Mouse (Mus musculus) cerebellum, postnatal 4 days (tissue): ENCODE results near the gene Cage1.
A peak's percentile ranks its signal among the peaks of the same experiment; 100 is the strongest.

ENCODE experiments used
- DNase-seq, 2 experiments: peaks; one replicate each; pipeline ENCODE4 v3.0.0; 2022; ENCODE audit warnings: low spot score in 2 of 2, mixed read lengths in 1 of 2

The Cage1 gene

GRCm38 (mm10) chr13:38037044-38037687 is at the start of gene Cage1:
TSS of gene Cage1 (minus strand) at chr13:38037069.
- DNase-seq = peak; percentile 92 to 96

DNA sequence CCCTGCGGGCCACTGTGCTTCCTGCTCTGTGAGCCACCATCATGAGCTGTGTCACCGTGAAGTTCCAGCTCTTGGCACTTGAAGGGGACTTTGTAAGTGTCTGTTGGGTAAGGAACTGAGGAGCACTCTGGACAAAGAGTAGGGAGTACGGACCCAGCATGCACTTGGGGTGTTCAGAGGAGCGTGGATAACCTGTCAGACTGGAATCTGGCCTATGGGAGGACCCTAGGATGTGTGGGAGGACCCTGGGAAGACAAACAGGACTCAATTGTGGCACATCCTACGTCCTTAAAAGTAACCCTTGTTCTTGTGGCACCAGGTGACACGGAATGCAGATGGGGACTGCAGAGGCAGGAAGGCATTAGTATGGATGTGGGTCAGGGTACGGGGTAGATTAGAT is 44.3 kb upstream of the Cage1 start:
- no peak for DNase-seq

DNA sequence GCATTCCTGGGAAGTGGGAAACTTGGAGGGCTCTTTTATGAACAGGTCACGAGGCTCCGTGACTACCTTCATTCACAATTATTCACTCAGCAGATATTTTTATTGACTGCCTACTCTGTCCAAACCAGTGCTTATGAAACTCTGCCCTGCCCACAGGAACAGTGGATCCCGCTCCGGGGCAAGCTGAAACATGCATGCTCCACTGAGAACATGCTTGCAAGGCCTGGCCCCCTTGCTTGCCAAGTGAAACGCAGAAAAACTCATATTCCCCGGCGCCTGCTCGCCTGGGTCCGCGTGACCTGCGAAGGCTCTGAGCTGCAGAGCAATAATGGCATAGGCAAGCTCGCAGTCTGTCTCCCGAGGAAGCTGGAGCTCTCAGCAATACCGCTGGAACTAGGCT is 43.9 kb upstream of the Cage1 start:
- DNase-seq = no peak

GRCm38 (mm10) chr13:38080014-38080413 is 43.1 kb upstream of the Cage1 start:
- DNase-seq = no peak

DNA sequence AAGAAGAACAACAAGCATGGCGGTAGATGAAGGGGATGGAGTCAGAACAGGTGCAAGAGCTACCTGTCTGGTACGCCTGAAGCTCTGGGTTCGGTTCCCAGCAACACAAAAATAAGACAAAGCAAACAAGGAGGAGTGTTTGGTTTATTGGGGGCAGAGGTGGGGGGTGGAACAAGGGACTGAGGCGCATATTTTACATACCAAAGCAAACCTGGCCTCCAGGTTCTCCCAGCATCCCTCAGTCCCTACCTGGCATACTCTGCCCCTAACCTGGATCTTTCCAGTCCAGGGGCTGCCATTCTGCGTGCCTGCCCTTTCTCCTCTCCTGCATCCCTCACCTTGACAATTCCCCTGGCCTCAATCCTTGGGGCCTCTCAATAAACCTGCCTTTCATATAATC is 42.5 kb upstream of the Cage1 start:
- no peak for DNase-seq

DNA sequence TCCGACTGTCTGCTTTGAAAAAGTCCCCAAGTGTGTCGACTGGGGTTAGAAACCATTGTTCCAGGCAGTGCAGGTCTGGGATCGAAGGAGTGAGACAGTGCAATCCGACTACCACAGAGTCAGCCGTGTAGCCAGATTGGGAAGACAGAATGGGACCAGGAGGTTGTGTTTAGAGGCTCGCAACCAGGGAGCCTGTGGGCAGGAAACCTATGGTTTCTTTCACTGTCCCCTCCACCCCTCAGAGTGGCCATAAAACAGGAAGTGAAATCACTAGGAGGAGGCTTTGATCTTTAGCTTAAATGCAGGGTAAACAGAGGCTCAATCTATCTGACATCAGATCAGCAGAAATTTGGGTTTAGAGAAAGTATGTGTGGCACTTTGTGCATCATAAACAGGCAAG is 42.0 kb upstream of the Cage1 start:
- DNase-seq = no peak

GRCm38 (mm10) chr13:38077113-38077512 is 40.2 kb upstream of the Cage1 start:
- no peak for DNase-seq

DNA sequence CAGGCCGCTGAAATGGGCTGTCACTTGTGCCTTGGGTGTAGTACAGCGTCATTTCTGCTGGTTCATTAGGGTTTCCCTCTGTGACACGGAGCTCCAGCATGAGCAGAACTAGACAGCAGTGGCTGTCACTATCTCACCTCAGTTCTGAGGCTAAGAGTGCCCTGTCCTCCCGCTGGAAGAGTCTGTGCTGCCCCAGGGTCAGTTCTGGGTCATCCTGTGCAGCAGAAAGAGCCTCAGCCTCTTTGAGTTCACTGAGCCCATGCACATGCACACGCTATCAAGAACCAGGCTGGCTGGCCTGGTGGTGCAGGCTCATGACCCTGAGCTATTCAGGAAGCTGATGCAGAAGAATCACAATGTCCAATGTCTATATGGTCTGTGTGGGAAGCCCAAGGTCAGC is 37.5 kb upstream of the Cage1 start:
- DNase-seq = no peak

- DNase-seq = no peak
These were observed 36.8 kb upstream of the Cage1 start for GRCm38 (mm10) chr13:38073374-38074307.

- DNase-seq = no peak
These were observed 34.1 kb upstream of the Cage1 start for GRCm38 (mm10) chr13:38070945-38071344.

- DNase-seq = peak in 1 of 2 experiments; percentile 30
These were observed 28.2 kb upstream of the Cage1 start for GRCm38 (mm10) chr13:38064854-38065663.

DNA sequence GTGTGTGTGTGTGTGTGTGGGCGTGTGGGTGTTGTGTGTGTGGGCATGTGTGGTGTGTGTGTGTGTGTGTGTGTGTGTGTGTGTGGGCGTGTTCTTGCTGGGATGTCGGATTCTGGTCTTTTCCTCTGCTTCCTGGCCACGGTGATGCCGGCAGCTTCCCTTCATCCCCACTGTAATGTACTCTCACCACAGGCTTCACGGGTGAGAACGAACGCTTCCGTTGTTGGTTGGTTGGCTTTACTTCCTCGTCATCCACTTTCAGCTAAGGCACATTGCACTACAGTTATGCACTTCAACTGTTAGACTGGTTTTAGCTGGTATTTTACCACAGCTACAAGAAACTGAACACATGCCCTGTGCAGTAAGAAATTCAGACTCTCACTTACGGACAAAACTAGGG is 25.8 kb upstream of the Cage1 start:
- DNase-seq = no peak

- no peak for DNase-seq
These were observed 13.0 kb upstream of the Cage1 start for GRCm38 (mm10) chr13:38049888-38050287.

DNA sequence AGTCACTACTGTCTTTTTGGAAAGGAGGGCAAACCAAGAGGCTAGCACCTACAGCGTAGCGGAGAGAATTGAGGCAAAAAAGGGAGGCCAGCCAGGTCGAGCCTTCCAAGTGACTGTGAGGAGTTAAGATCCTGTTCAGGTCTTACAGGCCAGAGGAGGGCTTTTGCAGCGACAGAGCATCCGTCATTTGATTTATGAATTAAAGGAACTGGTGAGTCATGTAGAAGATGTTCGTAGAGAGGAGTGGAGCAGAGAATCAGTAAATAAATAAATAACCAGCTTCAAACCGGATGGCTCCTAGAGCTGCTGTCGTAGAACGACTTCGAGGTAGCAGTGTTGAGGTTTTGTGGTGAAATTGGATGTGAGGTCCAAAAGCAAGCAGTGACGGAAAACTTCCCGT is 942 bp upstream of the Cage1 start:
- no peak for DNase-seq

- no peak for DNase-seq
These were observed 376 bp downstream of the Cage1 start, which contains the start of gene Riok1 for GRCm38 (mm10) chr13:38036343-38037043. TSS of gene Riok1 (plus strand) at chr13:38036995.

DNA sequence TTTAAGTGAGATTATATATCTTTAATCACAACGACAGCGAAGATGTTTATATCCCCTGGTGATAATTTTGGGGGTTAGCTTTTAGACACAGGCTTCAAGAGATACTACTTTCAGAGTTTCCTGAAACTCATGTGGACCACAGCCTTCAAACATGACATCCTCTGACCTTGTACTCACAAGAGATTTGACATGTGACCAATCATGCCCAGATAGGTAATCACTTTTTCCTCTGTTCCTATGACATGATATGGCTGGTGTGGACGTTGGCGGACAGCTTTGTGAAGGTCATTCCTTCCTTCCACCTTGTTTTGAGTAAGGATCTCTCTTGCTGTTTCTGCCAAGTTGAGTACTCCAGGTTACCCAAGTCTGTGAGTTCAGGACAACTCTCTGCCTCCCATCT is 8.5 kb downstream of the Cage1 start:
- no peak for DNase-seq

GRCm38 (mm10) chr13:38027618-38028248 is 9.1 kb downstream of the Cage1 start:
- DNase-seq = no peak

GRCm38 (mm10) chr13:38025874-38026273 is 11.0 kb downstream of the Cage1 start:
- DNase-seq = no peak

GRCm38 (mm10) chr13:38018791-38019190 is 18.1 kb downstream of the Cage1 start:
- DNase-seq = no peak

GRCm38 (mm10) chr13:38015591-38015990 is 21.3 kb downstream of the Cage1 start:
- no peak for DNase-seq

- no peak for DNase-seq
These were observed 24.4 kb downstream of the Cage1 start for GRCm38 (mm10) chr13:38012436-38012835.
